Mouse (Mus musculus): ENCODE measurements around the gene Mogat2. TPM values are rescaled to one million over a fixed set of nuclear protein-coding genes. Genes with fewer than 3 reads are reported as not detected.

Gene Mogat2
- polyA plus RNA-seq (2012), result 2.3 and 3.2 TPM in 2 replicates

GRCm38 (mm10) chr7:99238417-99238816, at the start of gene Mogat2:
Gene Mogat2, minus strand, starts transcription at chr7:99238619.

GRCm38 (mm10) chr7:99267251-99267896, 29.0 kb upstream of the Mogat2 start, which contains the start of gene Map6:
Gene Map6, plus strand, starts transcription at chr7:99267447.

DNA sequence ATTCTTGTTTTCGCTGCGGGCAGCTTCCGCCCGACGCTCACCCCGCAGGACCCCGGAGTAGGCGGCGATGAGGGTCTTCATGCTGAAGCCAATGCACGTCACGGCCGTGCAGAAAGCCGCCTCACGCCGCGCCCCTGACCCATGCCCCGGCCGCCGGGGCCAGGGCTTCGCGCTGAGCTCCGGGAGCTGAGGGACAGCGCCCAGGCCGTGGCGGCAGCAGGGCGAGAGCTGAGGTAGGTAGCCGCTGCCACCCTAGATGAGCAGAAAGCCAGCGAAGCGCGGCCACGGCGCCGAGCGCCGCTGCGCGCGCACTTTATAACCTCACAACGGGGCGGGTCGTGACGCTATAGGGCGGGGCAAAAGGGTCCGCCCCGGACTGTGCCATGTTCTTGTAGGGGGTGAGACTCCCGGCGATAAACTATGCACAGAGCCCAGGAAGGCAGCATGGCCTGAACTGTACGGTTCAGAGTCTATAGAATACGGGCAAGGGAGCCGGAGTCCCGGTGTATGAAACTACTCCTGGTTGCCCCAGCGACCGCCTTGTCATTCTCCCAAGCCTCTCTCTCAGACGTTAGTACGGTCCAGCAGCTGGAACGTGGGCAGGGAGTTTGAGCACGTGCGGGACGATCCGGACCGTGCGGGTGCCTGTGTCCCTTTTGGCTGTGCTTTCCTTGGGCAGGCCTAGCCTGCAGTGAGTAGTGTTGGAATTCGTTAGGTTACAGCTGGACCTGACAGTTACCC, 55.8 kb downstream of the Mogat2 start, which contains the start of gene Dgat2:
Gene Dgat2, minus strand, starts transcription at position 288 of the 741 bp plus-strand sequence.

Other genes starting within 250 kb of the Mogat2 start
- 39.3 and 41.7 TPM in 2 replicates for gene Uvrag, start 97.5 kb downstream of the Mogat2 start, polyA plus RNA-seq (2012)
- 7.6 and 15.1 TPM in 2 replicates for gene Dgat2, start 55.9 kb downstream of the Mogat2 start, polyA plus RNA-seq (2012)
- 0.07 and 0.21 TPM in 2 replicates for gene Map6, start 28.8 kb upstream of the Mogat2 start, polyA plus RNA-seq (2012)
- 0.57 and 0.70 TPM in 2 replicates for gene Serpinh1, start 114.6 kb upstream of the Mogat2 start, polyA plus RNA-seq (2012)
- 1.8 and 2.2 TPM in 2 replicates for gene Gdpd5, start 142.8 kb upstream of the Mogat2 start, polyA plus RNA-seq (2012)
- gene Klhl35, start 227.4 kb upstream of the Mogat2 start, polyA plus RNA-seq (2012), result 0.68 and 0.99 TPM in 2 replicates
- 479 and 484 TPM in 2 replicates for gene Rps3, start 245.1 kb upstream of the Mogat2 start, polyA plus RNA-seq (2012)

Measured in megakaryocyte-erythroid progenitor cell, adult 5 weeks (primary cell).